Mouse (Mus musculus): Measurements from ENCODE around the gene Sdhd.

DNA sequence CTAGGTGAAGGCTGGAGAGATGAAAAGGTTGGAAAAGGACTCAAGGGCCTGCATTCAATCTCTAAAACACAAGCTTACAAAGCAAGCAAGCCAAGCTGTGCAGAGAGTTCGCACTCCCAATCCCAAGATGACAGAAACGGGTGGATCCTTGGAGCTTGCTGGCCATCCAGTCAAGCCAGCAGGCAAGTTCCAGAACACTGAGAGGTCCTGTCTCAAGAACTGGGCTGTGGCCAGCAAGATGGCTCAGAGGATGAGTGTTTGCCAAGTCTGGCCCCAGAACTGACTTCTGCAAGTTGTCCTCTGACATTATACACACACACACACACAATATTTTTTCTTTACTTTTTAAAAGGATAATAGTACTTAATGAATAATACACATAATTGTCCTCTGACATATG lies 35.7 kb downstream of the Sdhd start:
- no peak for TF ChIP-seq CTCF (IDR thresholded peaks at IDR 0.05; ENCODE audit: low read depth, low read length)
- no peak for TF ChIP-seq POLR2A (IDR thresholded peaks at IDR 0.05; ENCODE audit: borderline replicate concordance, low read depth, low read length)
